Mouse (Mus musculus): ENCODE measurements around the gene Tmprss6. TPM values are rescaled to one million over a fixed set of nuclear protein-coding genes. Genes with fewer than 3 reads are reported as not detected.

The Tmprss6 gene
- total and polyA plus RNA-seq, 3 experiments, result not detected

- WGBS, result 36% methylated on average over 2 of the region's 2 CpGs
- Histone ChIP-seq H3K4me3 (no peak overlapping the region), H3K27me3 (ENCODE audit: control insufficient read depth, insufficient read depth, low read length) (no peaks in the 10 kb centered on the region), H3K27ac (no peak overlapping the region), H3K4me1 (ENCODE audit: control insufficient read depth, insufficient read depth, low read length) (no peaks in the 10 kb centered on the region), H3K79me2 (replicated peaks; ENCODE audit: control insufficient read depth, insufficient read depth, low read length) (no peaks in the 10 kb centered on the region), H3K36me3 (ENCODE audit: control insufficient read depth, insufficient read depth, low read length) (no peaks in the 10 kb centered on the region), H3K9ac (ENCODE audit: low read depth, low read length) (no peak overlapping the region)
- intact Hi-C loops (cut with DNase I), result no loop called here
- DNase-seq, result no peak
- TF ChIP-seq CTCF (IDR thresholded peaks at IDR 0.05) (no peak), EP300 (IDR thresholded peaks at IDR 0.05; ENCODE audit: insufficient read depth, low read depth, low read length) (no peak)
These were observed 12.6 kb upstream of the Tmprss6 start for GRCm38 (mm10) chr15:78480991-78481390.

GRCm38 (mm10) chr15:78480111-78480510, 11.7 kb upstream of the Tmprss6 start:
- Histone ChIP-seq H3K9ac (ENCODE audit: low read depth, low read length) (no peak overlapping the region), H3K27ac (no peak overlapping the region), H3K4me3 (no peak overlapping the region), H3K79me2 (replicated peaks; ENCODE audit: control insufficient read depth, insufficient read depth, low read length) (no peaks in the 10 kb centered on the region), H3K36me3 (ENCODE audit: control insufficient read depth, insufficient read depth, low read length) (no peaks in the 10 kb centered on the region), H3K27me3 (ENCODE audit: control insufficient read depth, insufficient read depth, low read length) (no peaks in the 10 kb centered on the region), H3K4me1 (ENCODE audit: control insufficient read depth, insufficient read depth, low read length) (no peaks in the 10 kb centered on the region)
- DNase-seq, result no peak
- no peak for TF ChIP-seq EP300 (IDR thresholded peaks at IDR 0.05; ENCODE audit: insufficient read depth, low read depth, low read length)
- TF ChIP-seq POLR2A (IDR thresholded peaks at IDR 0.05; ENCODE audit: insufficient read depth, low read depth, low read length), result no peak
- no peak for TF ChIP-seq CTCF (IDR thresholded peaks at IDR 0.05)
- intact Hi-C loops (cut with DNase I), result no loop called here
- WGBS, result 69% methylated on average over 7 of the region's 7 CpGs

- DNase-seq, result no peak
- 78% methylated on average over 5 of the region's 5 CpGs for WGBS
These were observed 11.0 kb upstream of the Tmprss6 start for GRCm38 (mm10) chr15:78479470-78479869.

GRCm38 (mm10) chr15:78478073-78478472, 9.6 kb upstream of the Tmprss6 start:
- Histone ChIP-seq H3K79me2 (replicated peaks; ENCODE audit: control insufficient read depth, insufficient read depth, low read length) (no peaks in the 10 kb centered on the region), H3K4me1 (ENCODE audit: control insufficient read depth, insufficient read depth, low read length) (no peaks in the 10 kb centered on the region), H3K36me3 (ENCODE audit: control insufficient read depth, insufficient read depth, low read length) (no peaks in the 10 kb centered on the region), H3K4me3 (no peak overlapping the region), H3K9ac (ENCODE audit: low read depth, low read length) (no peak overlapping the region), H3K27ac (no peak overlapping the region), H3K27me3 (ENCODE audit: control insufficient read depth, insufficient read depth, low read length) (no peaks in the 10 kb centered on the region)
- WGBS, result 78% methylated on average over 4 of the region's 4 CpGs
- intact Hi-C loops (cut with DNase I), result no loop called here
- no peak for DNase-seq
- no peak for TF ChIP-seq POLR2A (IDR thresholded peaks at IDR 0.05; ENCODE audit: insufficient read depth, low read depth, low read length)
- no peak for TF ChIP-seq CTCF (IDR thresholded peaks at IDR 0.05)
- no peak for TF ChIP-seq EP300 (IDR thresholded peaks at IDR 0.05; ENCODE audit: insufficient read depth, low read depth, low read length)

More at GRCm38 (mm10) chr15:78479470-78479869, 11.0 kb upstream of the Tmprss6 start:
- TF ChIP-seq EP300 (IDR thresholded peaks at IDR 0.05; ENCODE audit: insufficient read depth, low read depth, low read length) (no peak), CTCF (IDR thresholded peaks at IDR 0.05) (no peak), POLR2A (IDR thresholded peaks at IDR 0.05; ENCODE audit: insufficient read depth, low read depth, low read length) (no peak)
- H3K36me3 ChIP-seq (ENCODE audit: control insufficient read depth, insufficient read depth, low read length), result no peaks in the 10 kb centered on the region
- H3K4me3 ChIP-seq, result no peak overlapping the region
- H3K79me2 ChIP-seq (replicated peaks; ENCODE audit: control insufficient read depth, insufficient read depth, low read length), result no peaks in the 10 kb centered on the region
- H3K27ac ChIP-seq, result no peak overlapping the region
- H3K27me3 ChIP-seq (ENCODE audit: control insufficient read depth, insufficient read depth, low read length), result no peaks in the 10 kb centered on the region
- intact Hi-C loops (cut with DNase I), result no loop called here
- no peaks in the 10 kb centered on the region for H3K4me1 ChIP-seq (ENCODE audit: control insufficient read depth, insufficient read depth, low read length)
- H3K9ac ChIP-seq (ENCODE audit: low read depth, low read length), result no peak overlapping the region

- H3K79me2 ChIP-seq (replicated peaks; ENCODE audit: control insufficient read depth, insufficient read depth, low read length), result no peaks in the 10 kb centered on the region
- TF ChIP-seq EP300 (IDR thresholded peaks at IDR 0.05; ENCODE audit: insufficient read depth, low read depth, low read length) (no peak), CTCF (IDR thresholded peaks at IDR 0.05) (no peak), POLR2A (IDR thresholded peaks at IDR 0.05; ENCODE audit: insufficient read depth, low read depth, low read length) (no peak)
- H3K9ac ChIP-seq (ENCODE audit: low read depth, low read length), result no peak overlapping the region
- intact Hi-C loops (cut with DNase I), result no loop called here
- 95% methylated on average over 1 of the region's 1 CpGs for WGBS
- no peak overlapping the region for H3K27ac ChIP-seq
- no peak overlapping the region for H3K4me3 ChIP-seq
- H3K4me1 ChIP-seq (ENCODE audit: control insufficient read depth, insufficient read depth, low read length), result no peaks in the 10 kb centered on the region
- H3K36me3 ChIP-seq (ENCODE audit: control insufficient read depth, insufficient read depth, low read length), result no peaks in the 10 kb centered on the region
- DNase-seq, result no peak
- no peaks in the 10 kb centered on the region for H3K27me3 ChIP-seq (ENCODE audit: control insufficient read depth, insufficient read depth, low read length)
These were observed 8.4 kb upstream of the Tmprss6 start for GRCm38 (mm10) chr15:78476878-78477277.

- H3K36me3 ChIP-seq (ENCODE audit: control insufficient read depth, insufficient read depth, low read length), result no peaks in the 10 kb centered on the region
- no peak for DNase-seq
- WGBS, result 26% methylated on average over 3 of the region's 3 CpGs
- no peaks in the 10 kb centered on the region for H3K79me2 ChIP-seq (replicated peaks; ENCODE audit: control insufficient read depth, insufficient read depth, low read length)
- intact Hi-C loops (cut with DNase I), result no loop called here
- no peak overlapping the region for H3K4me3 ChIP-seq
- H3K27me3 ChIP-seq (ENCODE audit: control insufficient read depth, insufficient read depth, low read length), result no peaks in the 10 kb centered on the region
- no peak overlapping the region for H3K9ac ChIP-seq (ENCODE audit: low read depth, low read length)
- H3K4me1 ChIP-seq (ENCODE audit: control insufficient read depth, insufficient read depth, low read length), result no peaks in the 10 kb centered on the region
- no peak for TF ChIP-seq POLR2A (IDR thresholded peaks at IDR 0.05; ENCODE audit: insufficient read depth, low read depth, low read length)
- no peak for TF ChIP-seq CTCF (IDR thresholded peaks at IDR 0.05)
- TF ChIP-seq EP300 (IDR thresholded peaks at IDR 0.05; ENCODE audit: insufficient read depth, low read depth, low read length), result no peak
- no peak overlapping the region for H3K27ac ChIP-seq
These were observed 7.2 kb upstream of the Tmprss6 start for GRCm38 (mm10) chr15:78475604-78476031.

Measured in heart, adult 2 months (tissue).